In the genomic region with DNA sequence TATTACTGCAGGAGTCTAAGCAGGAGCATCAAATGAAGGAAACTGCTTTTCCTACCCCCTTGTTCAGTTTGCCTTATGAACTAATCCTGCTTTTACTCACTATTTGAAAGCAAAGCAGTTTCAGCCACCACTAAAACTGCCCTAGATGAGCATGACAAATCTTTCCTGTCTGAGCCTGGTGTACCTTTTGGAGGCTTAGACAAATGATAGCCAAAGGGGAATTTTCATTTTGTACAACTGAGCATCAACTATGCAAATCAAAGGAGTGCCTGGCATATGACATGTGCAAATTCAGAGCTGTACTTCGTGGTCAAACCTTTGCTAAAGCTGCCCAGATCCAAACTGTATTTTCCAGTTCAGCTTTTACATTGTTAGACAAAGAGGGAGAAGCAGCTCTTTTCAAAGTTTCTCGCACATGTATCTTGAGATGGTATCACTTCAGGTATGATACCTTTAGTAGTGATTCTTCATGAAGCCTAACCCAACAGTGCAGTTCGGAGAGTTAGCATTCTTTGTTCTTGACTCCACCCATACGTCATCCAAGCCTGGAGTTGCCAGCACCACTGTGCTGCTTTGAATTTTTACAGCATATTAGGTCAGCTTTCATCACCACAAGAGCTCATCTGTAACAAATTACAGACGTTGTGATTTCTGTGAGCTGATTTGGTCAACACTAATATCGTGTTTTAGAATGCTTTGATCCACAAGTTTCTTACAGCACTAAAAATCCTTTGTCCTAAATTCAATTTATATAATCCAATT, we compare ENCODE assay signal across 1 mouse cellular context.
A peak's percentile ranks its signal among the peaks of the same experiment; 100 is the strongest.
TF ChIP-seq lines count a peak whose summit lies in the region.

No protein-coding gene starts in this region.

TF ChIP-seq in CH12.LX, 34 proteins besides CTCF, POLR2A, EP300 and RAD21 (continued from another document):
- TF ChIP-seq CHD2 (IDR thresholded peaks at IDR 0.05; ENCODE audit: low read length): peak; percentile 69
- TF ChIP-seq SMC3 (IDR thresholded peaks at IDR 0.05; ENCODE audit: low read depth, low read length): peak; percentile 4; the same call in 1 of the 2 replicates
- TF ChIP-seq ZMIZ1 (IDR thresholded peaks at IDR 0.05; ENCODE audit: low read depth, low read length): no peak
- peak; percentile 66; the same call in 1 of the 2 replicates for TF ChIP-seq SIN3A (IDR thresholded peaks at IDR 0.05; ENCODE audit: low read length)
- TF ChIP-seq UBTF (IDR thresholded peaks at IDR 0.05; ENCODE audit: low read depth, low read length): no peak
- TF ChIP-seq BHLHE40 (IDR thresholded peaks at IDR 0.05; ENCODE audit: low read depth, low read length): peak; percentile 97
- peak; percentile 57; the same call in 1 of the 2 replicates for TF ChIP-seq JUN (IDR thresholded peaks at IDR 0.05; ENCODE audit: insufficient read depth, low read depth, low read length)
- no peak for TF ChIP-seq KAT2A (IDR thresholded peaks at IDR 0.05; ENCODE audit: insufficient replicate concordance, low read length)
- no peak for TF ChIP-seq USF2 (conservative IDR thresholded peaks at IDR 0.05; ENCODE audit: low read depth, low read length)
- no peak for TF ChIP-seq ELF1 (IDR thresholded peaks at IDR 0.05; ENCODE audit: low read depth, low read length)
- TF ChIP-seq RCOR1 (conservative IDR thresholded peaks at IDR 0.05; ENCODE audit: low read depth, low read length): peak; percentile 69; the same call in 1 of the 2 replicates
